Comparison of ENCODE assay signal across 8 mouse cellular contexts in the genomic region with DNA sequence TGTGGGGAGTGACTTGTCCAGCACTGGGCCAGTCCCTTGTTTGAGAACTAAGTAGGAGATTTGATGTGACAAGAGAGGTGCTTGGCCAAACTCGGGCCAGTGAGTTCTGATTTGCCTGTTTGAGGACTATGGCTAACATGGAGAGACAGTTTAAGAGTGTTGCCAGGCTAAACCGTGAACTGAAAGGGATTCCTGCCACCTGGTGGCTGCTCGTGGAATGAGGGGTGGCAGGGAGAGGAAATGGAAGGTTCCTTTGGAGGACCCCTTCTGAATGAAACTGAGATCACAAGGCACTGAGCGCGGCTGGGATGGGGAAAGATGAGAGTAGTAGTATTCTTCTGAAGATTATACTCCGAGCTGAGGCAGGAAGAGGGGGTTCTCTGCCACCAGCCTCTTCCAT. TPM values are rescaled to one million over a fixed set of nuclear protein-coding genes. Genes with fewer than 3 reads are reported as not detected.
DNase-seq lines count a peak whose midpoint lies in the region; ATAC-seq and TF ChIP-seq lines count a peak whose summit lies in the region.

No protein-coding gene starts in this region.

- H3K4me1 ChIP-seq in G1E (ENCODE audit: insufficient read depth, low read depth, low read length): no peaks in the 10 kb centered on the region
- H3K4me1 ChIP-seq in cerebellum, adult 2 months (ENCODE audit: control insufficient read depth, insufficient read depth, low read length): 0 out of 2 replicates have a peak, but pooled peaks cover 3% of the 10 kb centered on the region

- TF ChIP-seq CTCF in G1E (IDR thresholded peaks at IDR 0.05; ENCODE audit: low read depth, low read length): no peak; the same call in 1 of the 2 replicates
- peak; percentile 94 for TF ChIP-seq CTCF in cerebellum, adult 2 months (IDR thresholded peaks at IDR 0.05; ENCODE audit: borderline replicate concordance, insufficient read depth, low read depth, low read length)

- TF ChIP-seq POLR2A in cerebellum, adult 2 months (IDR thresholded peaks at IDR 0.05; ENCODE audit: borderline replicate concordance, insufficient read depth, low read length): no peak

- DNase-seq in B cell, adult 2 months: peak; percentile 66 to 71
- peak; percentile 31 for DNase-seq in G1E (ENCODE audit: low spot score)
- DNase-seq in cerebellum, adult 2 months: peak; percentile 66 to 78
- DNase-seq in kidney, adult 9 months: peak; percentile 69
- peak; percentile 85 for DNase-seq in lung, postnatal 10 days
- peak; percentile 80 for DNase-seq in right cerebral cortex, adult 18-20 months

- peaks cover 6% of the 10 kb centered on the region; the same call in 1 of the 2 replicates for H3K27me3 ChIP-seq in G1E (ENCODE audit: insufficient read depth, low read length)
- H3K27me3 ChIP-seq in cerebellum, adult 2 months (ENCODE audit: control insufficient read depth, insufficient read depth, low read length): no peaks in the 10 kb centered on the region

- H3K4me3 ChIP-seq in G1E (ENCODE audit: low read depth, low read length): no peak overlapping the region
- no peak overlapping the region for H3K4me3 ChIP-seq in cerebellum, adult 2 months (replicated peaks; ENCODE audit: insufficient read depth, low read depth, low read length)

- 4% methylated on average over 6 of the region's 6 CpGs for WGBS in cerebellum, adult 2 months

- H3K9me3 ChIP-seq in G1E (replicated peaks): no peaks in the 10 kb centered on the region

- no peak overlapping the region for H3K27ac ChIP-seq in cerebellum, adult 2 months (ENCODE audit: insufficient read depth, low read length)

- ATAC-seq in G1E (ENCODE audit: extremely low read depth, insufficient number of reproducible peaks, low FRiP score, poor library complexity, severe bottlenecking): no peak
- peak; percentile 56 for ATAC-seq in frontal cortex, adult (ENCODE audit: low TSS enrichment)
- no peak for ATAC-seq in monocyte, adult 5-6 weeks (replicated peaks; ENCODE audit: insufficient number of reproducible peaks, low FRiP score, low TSS enrichment, poor library complexity, severe bottlenecking)

- no peaks in the 10 kb centered on the region for H3K36me3 ChIP-seq in G1E (replicated peaks)

RNA-seq across cellular contexts. Expression of a gene that starts 7.2 kb away (rescaled TPM):
- total RNA-seq in G1E (2014; fragmentation: Nextera tagmentation): not detected in 2 replicates
- total RNA-seq in G1E (2017): 0.06 and 0.11 TPM in 2 replicates
- polyA plus RNA-seq in G1E (2012): not detected in 2 replicates
- polyA plus RNA-seq in cerebellum, adult 2 months (2012; rRNA removed): 59.7 and 62.3 TPM in 2 replicates
- not detected in 3 replicates for total RNA-seq in monocyte, adult 5-6 weeks (2017)

RNA-seq across cellular contexts. Expression of a gene that starts 51.2 kb away (rescaled TPM):
- 1.2 TPM in 1 of 2 replicates, not detected in the other for total RNA-seq in G1E (2014; fragmentation: Nextera tagmentation)
- 0.11 and 0.12 TPM in 2 replicates for total RNA-seq in G1E (2017)
- polyA plus RNA-seq in G1E (2012): not detected in 2 replicates
- 158 and 176 TPM in 2 replicates for polyA plus RNA-seq in cerebellum, adult 2 months (2012; rRNA removed)
- total RNA-seq in monocyte, adult 5-6 weeks (2017): not detected in 3 replicates

Comparison
In these comparisons a context has a peak if more than half of its experiments do, and no peak if none do; other contexts are left out.
1. DNase-seq: peak in every context shown above with its lines; median percentile 85 in lung, postnatal 10 days; 80 in right cerebral cortex, adult 18-20 months; 72 in cerebellum, adult 2 months; 69 in kidney, adult 9 months; 68 in B cell, adult 2 months; 31 in G1E.